Mouse (Mus musculus) CH12F3 (cell line): ENCODE measurements around the gene Gm6356.
"Not testable (repeated sequence)": the region's sequence is repeated elsewhere in the genome, so short reads cannot be mapped to it uniquely, and the experiment has no call there.

Source experiments
- in situ Hi-C: fragments of 300-500 bp; cut with MboI; formaldehyde crosslinking; loops from 2 replicates; pipeline ENCODE4 v1.14.3; 2020; ENCODE audit warnings: low sequenced_read_pairs

Gene Gm6356

DNA sequence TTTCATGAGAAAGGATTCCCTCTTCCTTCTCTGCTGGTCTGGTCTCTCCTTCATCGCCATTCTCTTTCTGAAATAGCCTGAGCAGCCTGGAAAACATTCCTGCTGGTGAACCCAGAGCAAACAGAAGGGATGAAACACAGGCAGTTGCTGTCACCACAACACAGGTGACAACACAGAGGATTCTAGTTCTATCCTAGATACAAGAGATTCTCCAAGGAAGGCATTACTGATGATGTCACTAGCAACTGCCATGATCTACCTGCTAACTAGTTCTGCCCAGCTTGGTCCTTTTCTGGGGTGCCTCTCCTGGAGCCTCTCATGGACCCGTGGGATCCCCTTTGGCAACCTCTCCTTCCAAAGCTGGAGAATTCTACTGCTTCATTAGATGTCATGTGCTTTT is at the start of gene Gm6356:
TSS of gene Gm6356 (minus strand) at position 101 of the 400 bp plus-strand sequence.
- in situ Hi-C loops = not testable (repeated sequence)
